Mouse (Mus musculus): ENCODE results near the gene Trim37. TPM values are rescaled to one million over a fixed set of nuclear protein-coding genes. Genes with fewer than 3 reads are reported as not detected.

The Trim37 gene
- polyA plus RNA-seq, 1 experiment from 2014 or later = 33.1 TPM

GRCm38 (mm10) chr11:87121864-87122263, 5.0 kb upstream of the Trim37 start:
- DNase-seq (ENCODE audit: low read depth, low spot score) (no peak), ATAC-seq (no peak)
- ChIA-PET CTCF (no interaction called here), POLR2A (no interaction called here)
- no peak for TF ChIP-seq CTCF (IDR thresholded peaks at IDR 0.05)
- no peaks in the 10 kb centered on the region for H3K27me3 ChIP-seq
- in situ Hi-C loops (cut with MboI; ENCODE audit: low pct_unique_long_range_greater_than_20kb) = no loop called here

- ChIA-PET CTCF (no interaction called here), POLR2A (no interaction called here)
- in situ Hi-C loops (cut with MboI; ENCODE audit: low pct_unique_long_range_greater_than_20kb) = no loop called here
- H3K27me3 ChIP-seq = no peaks in the 10 kb centered on the region
- no peak for TF ChIP-seq CTCF (IDR thresholded peaks at IDR 0.05)
- no peak for ATAC-seq
- DNase-seq (ENCODE audit: low read depth, low spot score) = no peak
Measured at GRCm38 (mm10) chr11:87125562-87125961, 1.3 kb upstream of the Trim37 start.

DNA sequence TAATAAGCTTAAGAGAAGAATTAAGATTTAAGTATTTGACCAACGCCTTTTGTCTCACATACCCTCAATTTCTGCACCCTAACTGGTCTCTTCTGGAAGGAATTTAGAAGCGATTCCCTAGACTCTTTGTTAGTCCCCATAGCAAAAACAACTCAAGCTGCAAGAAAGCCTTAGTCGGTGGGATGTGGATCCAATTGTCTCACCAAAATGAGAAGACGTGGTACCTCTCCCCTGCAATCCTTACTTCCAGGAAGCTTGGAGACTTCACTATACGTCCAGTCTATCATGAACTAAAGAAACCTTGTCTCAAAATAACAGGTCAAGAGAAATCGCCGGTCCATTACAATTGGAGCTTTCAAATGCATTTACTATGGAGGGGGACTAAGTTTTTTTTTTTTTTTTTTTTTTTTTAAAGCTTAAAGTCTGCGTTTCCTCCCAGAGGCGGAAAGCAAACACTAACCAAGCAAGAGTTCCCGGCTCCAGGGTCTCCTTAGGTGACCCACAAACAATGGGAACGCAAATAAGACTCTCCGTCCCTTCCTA, 525 bp upstream of the Trim37 start:
- TF ChIP-seq CTCF (IDR thresholded peaks at IDR 0.05) = no peak
- POLR2A ChIA-PET = interaction anchor here (0.6 to 1.3 kb wide), 3 partner anchors 9 to 11 kb away, joined by 3 to 5 read pairs (median 3); no protein-coding TSS in a partner anchor
- H3K27me3 ChIP-seq = no peaks in the 10 kb centered on the region
- in situ Hi-C loops (cut with MboI; ENCODE audit: low pct_unique_long_range_greater_than_20kb) = no loop called here
- no peak for ATAC-seq
- CTCF ChIA-PET = no interaction called here
- DNase-seq (ENCODE audit: low read depth, low spot score) = no peak

GRCm38 (mm10) chr11:87136233-87136632, 9.4 kb downstream of the Trim37 start:
- DNase-seq (ENCODE audit: low read depth, low spot score) = no peak
- ChIA-PET POLR2A (no interaction called here), CTCF (no interaction called here)
- no peak for ATAC-seq
- TF ChIP-seq CTCF (IDR thresholded peaks at IDR 0.05) = no peak
- H3K27me3 ChIP-seq = no peaks in the 10 kb centered on the region
- in situ Hi-C loops (cut with MboI; ENCODE audit: low pct_unique_long_range_greater_than_20kb) = no loop called here

GRCm38 (mm10) chr11:87158012-87158411, 31.1 kb downstream of the Trim37 start:
- TF ChIP-seq CTCF (IDR thresholded peaks at IDR 0.05) = no peak
- ATAC-seq (no peak), DNase-seq (ENCODE audit: low read depth, low spot score) (no peak)
- no peaks in the 10 kb centered on the region for H3K27me3 ChIP-seq
- in situ Hi-C loops (cut with MboI; ENCODE audit: low pct_unique_long_range_greater_than_20kb) = no loop called here
- CTCF ChIA-PET = interaction anchor here (2.0 kb wide), 1 partner anchor 10 kb away, joined by 6 read pairs; no protein-coding TSS in a partner anchor
- POLR2A ChIA-PET = no interaction called here

DNA sequence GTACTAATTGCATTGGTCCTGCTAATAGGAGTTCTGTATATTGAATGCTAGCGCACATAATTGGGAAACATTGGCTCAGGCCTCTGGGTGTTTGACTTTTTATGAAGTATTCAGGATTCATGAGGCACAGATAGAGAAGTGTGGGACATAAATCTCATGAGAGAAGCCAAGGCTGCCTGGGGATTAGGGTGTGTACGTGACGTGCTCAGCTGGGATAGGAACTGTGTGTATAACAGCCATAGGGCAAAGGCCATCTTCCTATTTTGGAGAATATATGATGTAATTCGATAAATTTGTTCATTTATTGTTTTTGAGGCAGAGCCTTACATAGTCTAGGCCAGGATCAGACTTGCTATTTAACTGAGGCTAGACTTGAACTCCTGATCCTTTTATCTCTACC, 35.8 kb downstream of the Trim37 start:
- DNase-seq (ENCODE audit: low read depth, low spot score) (no peak), ATAC-seq (no peak)
- POLR2A ChIA-PET = no interaction called here
- no peak for TF ChIP-seq CTCF (IDR thresholded peaks at IDR 0.05)
- H3K27me3 ChIP-seq = no peaks in the 10 kb centered on the region
- CTCF ChIA-PET = no interaction called here
- in situ Hi-C loops (cut with MboI; ENCODE audit: low pct_unique_long_range_greater_than_20kb) = no loop called here

DNA sequence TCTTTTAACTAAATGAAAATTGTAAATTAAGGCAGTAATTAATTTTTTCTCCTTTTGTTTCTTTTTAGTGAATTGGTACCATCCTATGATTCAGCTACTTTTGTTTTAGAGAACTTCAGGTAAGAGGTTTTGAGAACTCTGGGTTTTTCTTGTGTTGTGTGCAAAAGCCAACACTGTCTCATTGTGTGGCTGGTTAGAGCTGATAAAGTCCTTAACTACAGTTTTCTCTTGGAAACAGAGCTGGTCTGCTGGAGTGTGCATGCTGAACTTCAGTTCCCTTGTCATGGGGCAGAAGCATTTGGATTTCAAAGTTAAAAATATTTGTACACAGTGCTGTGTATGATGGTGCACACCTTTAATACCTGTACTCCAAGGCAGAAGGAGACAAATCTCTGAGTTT, 36.9 kb downstream of the Trim37 start:
- no peaks in the 10 kb centered on the region for H3K27me3 ChIP-seq
- POLR2A ChIA-PET = no interaction called here
- ATAC-seq (no peak), DNase-seq (ENCODE audit: low read depth, low spot score) (no peak)
- in situ Hi-C loops (cut with MboI; ENCODE audit: low pct_unique_long_range_greater_than_20kb) = no loop called here
- TF ChIP-seq CTCF (IDR thresholded peaks at IDR 0.05) = no peak
- CTCF ChIA-PET = no interaction called here

DNA sequence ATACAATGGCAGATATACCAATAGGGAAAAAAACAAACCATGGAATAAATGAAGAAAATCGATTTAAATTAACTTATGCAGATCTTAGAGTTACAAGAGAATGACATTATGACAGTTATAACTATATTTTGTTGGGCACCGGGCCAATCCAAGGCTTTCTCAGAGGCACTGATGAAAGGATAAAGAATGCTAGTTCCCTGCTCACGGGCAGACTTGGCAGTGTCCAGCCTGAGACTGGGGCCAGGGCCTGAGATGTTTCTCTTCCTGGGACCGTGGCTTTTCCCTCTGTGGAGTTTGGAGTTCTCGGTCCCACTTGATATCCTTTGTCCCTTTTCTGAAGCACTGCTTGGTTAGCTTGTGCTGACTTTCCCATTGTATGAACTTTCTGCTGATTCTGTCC, 46.7 kb downstream of the Trim37 start:
- DNase-seq (ENCODE audit: low read depth, low spot score) (no peak), ATAC-seq (no peak)
- CTCF ChIA-PET = no interaction called here
- POLR2A ChIA-PET = no interaction called here
- no peak for TF ChIP-seq CTCF (IDR thresholded peaks at IDR 0.05)
- in situ Hi-C loops (cut with MboI; ENCODE audit: low pct_unique_long_range_greater_than_20kb) = no loop called here
- H3K27me3 ChIP-seq = no peaks in the 10 kb centered on the region

GRCm38 (mm10) chr11:87175031-87175430, 48.2 kb downstream of the Trim37 start:
- ChIA-PET POLR2A (no interaction called here), CTCF (interaction anchor here (0.9 to 1.7 kb wide), 2 partner anchors 10 to 15 kb away, joined by 3 to 4 read pairs; no protein-coding TSS in a partner anchor)
- in situ Hi-C loops (cut with MboI; ENCODE audit: low pct_unique_long_range_greater_than_20kb) = no loop called here
- no peak for ATAC-seq
- no peak for TF ChIP-seq CTCF (IDR thresholded peaks at IDR 0.05)
- no peaks in the 10 kb centered on the region for H3K27me3 ChIP-seq
- no peak for DNase-seq (ENCODE audit: low read depth, low spot score)

GRCm38 (mm10) chr11:87212313-87212712, 85.4 kb downstream of the Trim37 start:
- no peak for DNase-seq (ENCODE audit: low read depth, low spot score)
- CTCF ChIA-PET = interaction anchor here (1.2 kb wide), 1 partner anchor 292 kb away, joined by 3 read pairs; no protein-coding TSS in a partner anchor
- POLR2A ChIA-PET = no interaction called here
- TF ChIP-seq CTCF (IDR thresholded peaks at IDR 0.05) = no peak
- in situ Hi-C loops (cut with MboI; ENCODE audit: low pct_unique_long_range_greater_than_20kb) = loop anchor here (5.0 kb wide), 2 partner anchors 190 to 295 kb away; partner anchors contain the start of gene Rad51c
- ATAC-seq = no peak
- H3K27me3 ChIP-seq = no peaks in the 10 kb centered on the region

- H3K27me3 ChIP-seq = no peaks in the 10 kb centered on the region
- ATAC-seq = no peak
- in situ Hi-C loops (cut with MboI; ENCODE audit: low pct_unique_long_range_greater_than_20kb) = no loop called here
- ChIA-PET POLR2A (no interaction called here), CTCF (no interaction called here)
- no peak for TF ChIP-seq CTCF (IDR thresholded peaks at IDR 0.05)
- no peak for DNase-seq (ENCODE audit: low read depth, low spot score)
Measured at GRCm38 (mm10) chr11:87222686-87223085, 95.8 kb downstream of the Trim37 start.

- H3K27me3 ChIP-seq = no peaks in the 10 kb centered on the region
- TF ChIP-seq CTCF (IDR thresholded peaks at IDR 0.05) = no peak
- ChIA-PET CTCF (no interaction called here), POLR2A (interaction anchor here (0.6 kb wide), 1 partner anchor 116 kb away, joined by 3 read pairs; no protein-coding TSS in a partner anchor)
- ATAC-seq (no peak), DNase-seq (ENCODE audit: low read depth, low spot score) (no peak)
- in situ Hi-C loops (cut with MboI; ENCODE audit: low pct_unique_long_range_greater_than_20kb) = no loop called here
Measured at GRCm38 (mm10) chr11:87227056-87227455, 100.2 kb downstream of the Trim37 start.
